Mouse (Mus musculus): ENCODE measurements around the gene Tmem203.

Gene Tmem203

GRCm38 (mm10) chr2:25290101-25290815 lies 35.0 kb downstream of the Tmem203 start:
- peak; percentile 53 for DNase-seq (ENCODE audit: low read depth, low spot score)

- peak; percentile 60 for DNase-seq (ENCODE audit: low read depth, low spot score)
These were observed 35.5 kb downstream of the Tmem203 start for GRCm38 (mm10) chr2:25290816-25291130.

GRCm38 (mm10) chr2:25291184-25292053 lies 36.2 kb downstream of the Tmem203 start:
- no peak for DNase-seq (ENCODE audit: low read depth, low spot score)

- DNase-seq (ENCODE audit: low read depth, low spot score) = no peak
These were observed 36.9 kb downstream of the Tmem203 start for GRCm38 (mm10) chr2:25292054-25292544.

- DNase-seq (ENCODE audit: low read depth, low spot score) = peak; percentile 87
These were observed 37.6 kb downstream of the Tmem203 start for GRCm38 (mm10) chr2:25292856-25293255.

GRCm38 (mm10) chr2:25293706-25294105 lies 38.5 kb downstream of the Tmem203 start:
- DNase-seq (ENCODE audit: low read depth, low spot score) = no peak

- DNase-seq (ENCODE audit: low read depth, low spot score) = no peak
These were observed 41.9 kb downstream of the Tmem203 start for GRCm38 (mm10) chr2:25297093-25297492.

GRCm38 (mm10) chr2:25298046-25298445 lies 42.8 kb downstream of the Tmem203 start:
- no peak for DNase-seq (ENCODE audit: low read depth, low spot score)

GRCm38 (mm10) chr2:25303452-25303851 lies 48.2 kb downstream of the Tmem203 start:
- no peak for DNase-seq (ENCODE audit: low read depth, low spot score)

GRCm38 (mm10) chr2:25303931-25304656 lies 48.9 kb downstream of the Tmem203 start:
- no peak for DNase-seq (ENCODE audit: low read depth, low spot score)

- DNase-seq (ENCODE audit: low read depth, low spot score) = peak; percentile 73
These were observed 49.7 kb downstream of the Tmem203 start for GRCm38 (mm10) chr2:25304657-25305541.
